Mouse (Mus musculus) limb, embryonic 11.5 days (tissue): Measurements from ENCODE around the gene Hydin. TPM values are rescaled to one million over a fixed set of nuclear protein-coding genes. Genes with fewer than 3 reads are reported as not detected.

Experiments
- ATAC-seq: fragments of 200-750 bp; cut with Nextera tagmentation; 2 replicates; pipeline ENCODE4 v1.8.0; 2017; ENCODE audit warnings: low read depth; ENCODE audit not compliant: insufficient number of reproducible peaks, low FRiP score, low TSS enrichment
- DNase-seq: peaks from one replicate; pipeline ENCODE4 v3.0.0-alpha.2; 2015; ENCODE audit warnings: low spot score
- H3K27ac ChIP-seq: fragments of 300-500 bp; sonication (generic); replicated peaks from 2 replicates; pipeline ENCODE4 v1.5.1; 2014; ENCODE audit warnings: low read depth, mild to moderate bottlenecking, low read length
- H3K27me3 ChIP-seq: fragments of 300-500 bp; sonication (generic); 2 replicates; pipeline ENCODE4 v1.6.1; 2014; ENCODE audit warnings: mild to moderate bottlenecking, low read length, mixed read lengths; ENCODE audit not compliant: control insufficient read depth, insufficient read depth
- H3K36me3 ChIP-seq: fragments of 300-500 bp; sonication (generic); 2 replicates; pipeline ENCODE4 v1.6.1; 2014; ENCODE audit warnings: mild to moderate bottlenecking, low read length, moderate library complexity, mixed read lengths; ENCODE audit not compliant: control insufficient read depth, insufficient read depth
- H3K4me1 ChIP-seq: fragments of 300-500 bp; sonication (generic); 2 replicates; pipeline ENCODE4 v1.6.1; 2014; ENCODE audit warnings: low read length, mixed read lengths; ENCODE audit not compliant: control insufficient read depth, insufficient read depth
- H3K4me2 ChIP-seq: fragments of 300-500 bp; sonication (generic); 2 replicates; pipeline ENCODE4 v1.6.1; 2014; ENCODE audit warnings: low read depth, mild to moderate bottlenecking, moderate library complexity; ENCODE audit not compliant: severe bottlenecking
- H3K4me3 ChIP-seq: fragments of 300-500 bp; sonication (generic); 2 replicates; pipeline ENCODE4 v1.5.1; 2014; ENCODE audit warnings: low read depth, low read length
- H3K9ac ChIP-seq: fragments of 300-500 bp; sonication (generic); 2 replicates; pipeline ENCODE4 v1.6.1; 2014; ENCODE audit warnings: mild to moderate bottlenecking, low read length
- H3K9me3 ChIP-seq: fragments of 300-500 bp; sonication (generic); 2 replicates; pipeline ENCODE4 v1.6.1; 2016; ENCODE audit warnings: low read length; ENCODE audit not compliant: control insufficient read depth
- WGBS: fragments of 180-500 bp; shearing (Covaris S2); extraction: QIAGEN DNeasy Blood & Tissue Kit; methylation state at CpG from one replicate; pipeline ENCODE4 v1.1.7; 2014; 5-methylcytosine and 5-hydroxymethylcytosine counted together
- polyA plus RNA-seq: library from polyadenylated mRNA; unstranded; fragments of >200 nt; fragmentation: Nextera tagmentation; extraction: Ambion mirVana; gene quantifications from 2 replicates; pipeline ENCODE4 v1.2.1, GENCODE M21; 2014

Gene Hydin
- polyA plus RNA-seq, 1 experiment from 2014 or later = not detected

DNA sequence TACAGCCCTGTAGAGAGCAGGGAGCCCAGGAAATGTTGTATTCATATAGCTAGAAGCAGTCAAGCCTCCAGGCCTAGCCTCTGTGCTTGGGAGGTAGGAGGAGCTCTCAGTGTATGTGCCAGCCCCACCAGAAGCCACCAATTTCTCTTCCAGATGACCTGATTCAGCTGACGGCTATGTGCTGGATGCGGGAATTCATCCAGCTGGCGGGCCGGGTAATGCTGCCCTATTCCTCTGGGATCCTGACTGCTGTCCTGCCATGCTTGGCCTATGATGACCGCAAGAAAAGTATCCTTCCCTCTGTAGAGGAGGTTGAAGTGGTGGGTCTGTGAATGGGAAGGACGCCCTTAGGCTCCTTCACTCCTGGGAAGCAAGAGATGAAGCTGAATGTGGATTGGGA, 369.4 kb downstream of the Hydin start:
- H3K9ac ChIP-seq = no peak overlapping the region
- no peak overlapping the region for H3K27ac ChIP-seq
- H3K27me3 ChIP-seq = no peaks in the 10 kb centered on the region
- no peak for DNase-seq
- no peak for ATAC-seq
- no peak overlapping the region for H3K4me3 ChIP-seq
- WGBS = 90% methylated on average over 6 of the region's 6 CpGs
- no peaks in the 10 kb centered on the region for H3K9me3 ChIP-seq
- H3K36me3 ChIP-seq = peaks cover 27% of the 10 kb centered on the region
- H3K4me2 ChIP-seq = no peak overlapping the region
- no peaks in the 10 kb centered on the region for H3K4me1 ChIP-seq

GRCm38 (mm10) chr8:110642331-110642730, 375.6 kb downstream of the Hydin start:
- no peak for DNase-seq
- no peak for ATAC-seq
- H3K27me3 ChIP-seq = no peaks in the 10 kb centered on the region
- no peak overlapping the region for H3K27ac ChIP-seq
- peaks cover 4% of the 10 kb centered on the region; the same call in 1 of the 2 replicates for H3K36me3 ChIP-seq
- H3K4me2 ChIP-seq = no peak overlapping the region
- H3K9ac ChIP-seq = no peak overlapping the region
- H3K9me3 ChIP-seq = no peaks in the 10 kb centered on the region
- no peak overlapping the region for H3K4me3 ChIP-seq
- WGBS = 97% methylated on average over 5 of the region's 5 CpGs
- H3K4me1 ChIP-seq = no peaks in the 10 kb centered on the region

DNA sequence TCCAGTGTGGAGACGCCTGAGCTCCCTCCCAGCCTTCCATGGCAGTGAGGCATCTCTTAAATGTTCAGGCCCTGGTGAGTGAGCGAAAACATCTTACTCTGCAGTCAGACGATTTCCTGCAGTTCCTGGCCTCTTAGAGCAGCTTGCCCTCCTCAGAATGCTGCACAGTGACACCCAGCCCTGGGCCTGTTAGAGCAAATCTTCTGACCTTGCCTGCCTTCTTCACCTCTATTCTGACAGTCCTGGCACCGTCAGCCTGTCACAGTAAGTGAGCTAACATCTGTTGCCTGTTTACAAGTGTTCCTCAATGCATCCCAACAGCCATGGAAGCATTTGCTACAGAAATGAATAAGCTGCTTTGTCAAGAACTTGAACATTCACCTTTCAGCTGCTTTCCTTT, 376.4 kb downstream of the Hydin start:
- H3K4me1 ChIP-seq = no peaks in the 10 kb centered on the region
- no peak overlapping the region for H3K4me3 ChIP-seq
- no peaks in the 10 kb centered on the region for H3K27me3 ChIP-seq
- DNase-seq (no peak), ATAC-seq (no peak)
- peaks cover 4% of the 10 kb centered on the region; the same call in 1 of the 2 replicates for H3K36me3 ChIP-seq
- no peak overlapping the region for H3K4me2 ChIP-seq
- H3K27ac ChIP-seq = no peak overlapping the region
- 75% methylated on average over 4 of the region's 4 CpGs for WGBS
- H3K9me3 ChIP-seq = no peaks in the 10 kb centered on the region
- H3K9ac ChIP-seq = no peak overlapping the region

GRCm38 (mm10) chr8:110644422-110644821, 377.6 kb downstream of the Hydin start:
- Histone ChIP-seq H3K4me3 (no peak overlapping the region), H3K36me3 (peaks cover 2% of the 10 kb centered on the region; the same call in 1 of the 2 replicates), H3K4me2 (no peak overlapping the region), H3K9me3 (no peaks in the 10 kb centered on the region), H3K27ac (no peak overlapping the region), H3K4me1 (no peaks in the 10 kb centered on the region), H3K9ac (no peak overlapping the region), H3K27me3 (no peaks in the 10 kb centered on the region)
- 86% methylated on average over 4 of the region's 4 CpGs for WGBS
- ATAC-seq (no peak), DNase-seq (no peak)

DNA sequence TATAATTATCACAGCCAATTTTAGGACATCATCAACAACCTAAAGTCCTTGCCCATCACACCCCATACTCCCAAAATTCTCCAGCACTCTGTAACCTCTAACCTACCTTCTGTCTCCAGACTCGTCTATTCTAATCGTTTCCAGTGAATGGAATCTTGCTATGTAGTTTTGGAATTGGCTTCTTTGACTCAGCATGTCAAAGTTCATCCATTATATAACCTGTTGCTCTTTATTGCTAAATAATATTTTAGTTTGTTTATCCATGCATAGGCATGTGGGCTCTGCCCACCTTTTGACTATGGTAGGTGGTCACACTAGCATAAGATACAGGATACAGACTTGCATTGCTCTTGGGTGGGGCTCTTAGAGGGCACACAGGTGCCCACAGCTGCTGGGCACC, 378.1 kb downstream of the Hydin start:
- Histone ChIP-seq H3K36me3 (peaks cover 2% of the 10 kb centered on the region; the same call in 1 of the 2 replicates), H3K4me3 (no peak overlapping the region), H3K4me2 (no peak overlapping the region), H3K27ac (no peak overlapping the region), H3K4me1 (no peaks in the 10 kb centered on the region), H3K9ac (no peak overlapping the region), H3K9me3 (no peaks in the 10 kb centered on the region), H3K27me3 (no peaks in the 10 kb centered on the region)
- WGBS = 88% methylated on average over 2 of the region's 2 CpGs
- ATAC-seq = no peak
- DNase-seq = no peak

GRCm38 (mm10) chr8:110645340-110645739, 378.6 kb downstream of the Hydin start:
- Histone ChIP-seq H3K4me3 (no peak overlapping the region), H3K4me1 (no peaks in the 10 kb centered on the region), H3K9me3 (no peaks in the 10 kb centered on the region), H3K27ac (no peak overlapping the region), H3K9ac (no peak overlapping the region), H3K27me3 (no peaks in the 10 kb centered on the region), H3K4me2 (no peak overlapping the region), H3K36me3 (peaks cover 2% of the 10 kb centered on the region; the same call in 1 of the 2 replicates)
- DNase-seq = no peak
- ATAC-seq = no peak
- WGBS = 92% methylated on average over 3 of the region's 3 CpGs

DNA sequence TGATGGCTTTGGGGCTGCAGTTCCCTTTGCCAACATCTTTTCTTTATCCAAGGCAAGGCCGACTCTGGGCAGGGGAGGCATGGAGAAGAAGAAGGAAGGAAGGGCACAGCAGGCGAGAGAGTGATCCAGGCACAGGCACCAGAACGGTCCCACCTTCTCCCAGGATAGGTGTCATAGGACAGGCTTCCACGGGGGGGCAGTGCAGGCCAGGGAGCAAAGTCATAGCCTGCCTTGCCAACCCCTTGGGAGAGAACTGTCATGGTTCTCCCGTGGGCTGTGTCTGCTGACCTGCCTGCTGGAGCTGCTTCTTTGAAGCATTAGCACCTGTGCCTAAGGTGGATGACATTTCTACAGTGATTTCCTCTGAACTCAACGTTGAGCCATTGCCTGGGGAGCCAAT, 379.3 kb downstream of the Hydin start:
- Histone ChIP-seq H3K9ac (no peak overlapping the region), H3K27ac (no peak overlapping the region), H3K27me3 (no peaks in the 10 kb centered on the region), H3K9me3 (no peaks in the 10 kb centered on the region), H3K4me2 (no peak overlapping the region), H3K4me1 (no peaks in the 10 kb centered on the region), H3K4me3 (no peak overlapping the region), H3K36me3 (peaks cover 4% of the 10 kb centered on the region; the same call in 1 of the 2 replicates)
- ATAC-seq (no peak), DNase-seq (peak; percentile 75)
- WGBS = 46% methylated on average over 6 of the region's 6 CpGs

DNA sequence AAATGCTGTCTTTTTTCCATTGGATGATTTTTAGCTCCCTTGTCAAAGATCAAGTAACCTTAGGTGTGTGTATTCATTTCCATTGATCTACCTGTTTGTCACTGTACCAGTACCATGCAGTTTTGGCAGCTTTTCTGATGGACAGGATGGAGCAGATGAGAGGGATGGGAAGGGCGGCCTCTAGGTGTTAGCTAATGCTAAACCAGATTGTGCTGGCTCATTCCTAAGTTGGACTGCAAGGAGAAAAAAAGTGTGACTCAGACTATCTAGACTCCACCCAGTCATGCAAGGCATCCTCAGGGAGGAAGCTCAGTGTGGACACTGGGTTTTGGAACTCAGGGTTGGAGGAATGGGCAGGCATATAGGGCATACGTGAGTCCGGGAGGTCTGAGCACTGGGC, 381.8 kb downstream of the Hydin start:
- ATAC-seq (no peak), DNase-seq (no peak)
- Histone ChIP-seq H3K36me3 (peaks cover 4% of the 10 kb centered on the region; the same call in 1 of the 2 replicates), H3K27me3 (no peaks in the 10 kb centered on the region), H3K4me2 (no peak overlapping the region), H3K9ac (no peak overlapping the region), H3K4me1 (no peaks in the 10 kb centered on the region), H3K9me3 (no peaks in the 10 kb centered on the region), H3K4me3 (no peak overlapping the region), H3K27ac (no peak overlapping the region)
- WGBS = 90% methylated on average over 3 of the region's 3 CpGs

DNA sequence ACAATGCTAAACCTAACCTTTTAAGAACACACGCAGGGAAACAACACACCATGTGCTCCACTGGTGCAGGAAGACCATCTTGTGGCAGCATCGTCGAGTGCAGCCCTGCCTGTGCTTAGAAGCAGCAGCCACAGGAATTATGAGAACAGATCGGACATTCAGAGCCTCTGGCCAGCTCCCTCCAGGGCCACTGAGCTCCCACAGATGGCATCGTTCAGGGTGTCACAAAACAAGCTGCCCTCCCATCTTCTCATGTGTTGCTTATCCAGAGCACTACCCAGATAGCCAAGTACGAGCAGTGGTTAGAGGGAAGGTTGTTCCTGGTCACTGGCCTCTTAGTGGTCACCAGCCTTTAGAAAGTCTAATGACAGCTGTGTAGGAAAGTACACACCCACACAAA, 382.5 kb downstream of the Hydin start:
- H3K9me3 ChIP-seq = no peaks in the 10 kb centered on the region
- H3K4me2 ChIP-seq = no peak overlapping the region
- no peak overlapping the region for H3K27ac ChIP-seq
- 87% methylated on average over 6 of the region's 6 CpGs for WGBS
- DNase-seq (no peak), ATAC-seq (no peak)
- no peaks in the 10 kb centered on the region for H3K27me3 ChIP-seq
- no peak overlapping the region for H3K9ac ChIP-seq
- peaks cover 3% of the 10 kb centered on the region; the same call in 1 of the 2 replicates for H3K36me3 ChIP-seq
- no peak overlapping the region for H3K4me3 ChIP-seq
- no peaks in the 10 kb centered on the region for H3K4me1 ChIP-seq
